Mouse (Mus musculus) stomach, postnatal 0 days (tissue): ENCODE results near the gene Stat2. TPM values are rescaled to one million over a fixed set of nuclear protein-coding genes. Genes with fewer than 3 reads are reported as not detected.

Experiments
- ATAC-seq: fragments of 200-750 bp; cut with Nextera tagmentation; 2 replicates; pipeline ENCODE4 v1.8.0; 2017; ENCODE audit not compliant: low FRiP score, low TSS enrichment
- DNase-seq: peaks from one replicate; pipeline ENCODE4 v3.0.0-alpha.2; 2016; ENCODE audit warnings: low spot score
- H3K27ac ChIP-seq: fragments of 300-500 bp; sonication (generic); replicated peaks from 2 replicates; pipeline ENCODE4 v1.5.1; 2014; ENCODE audit warnings: mild to moderate bottlenecking, control low read depth
- H3K27me3 ChIP-seq: fragments of 300-500 bp; sonication (generic); 2 replicates; pipeline ENCODE4 v1.6.1; 2014; ENCODE audit warnings: low read length; ENCODE audit not compliant: control insufficient read depth, insufficient read depth
- H3K36me3 ChIP-seq: fragments of 300-500 bp; sonication (generic); 2 replicates; pipeline ENCODE4 v1.6.1; 2014; ENCODE audit warnings: low read length, mixed read lengths; ENCODE audit not compliant: control insufficient read depth, insufficient read depth
- H3K4me1 ChIP-seq: fragments of 300-500 bp; sonication (generic); replicated peaks from 2 replicates; pipeline ENCODE4 v1.6.1; 2014; ENCODE audit warnings: antibody characterized with exemption; ENCODE audit not compliant: control insufficient read depth, insufficient read depth
- H3K4me2 ChIP-seq: fragments of 300-500 bp; sonication (generic); replicated peaks from 2 replicates; pipeline ENCODE4 v1.6.1; 2014; ENCODE audit warnings: low read depth, mild to moderate bottlenecking, control low read depth, moderate library complexity
- H3K4me3 ChIP-seq: fragments of 300-500 bp; sonication (generic); 2 replicates; pipeline ENCODE4 v1.5.1; 2014; ENCODE audit warnings: low read depth, low read length, control low read depth
- H3K9ac ChIP-seq: fragments of 300-500 bp; sonication (generic); 2 replicates; pipeline ENCODE4 v1.6.1; 2014; ENCODE audit warnings: mild to moderate bottlenecking, low read length, control low read depth, mixed read lengths
- H3K9me3 ChIP-seq: fragments of 300-500 bp; sonication (generic); 2 replicates; pipeline ENCODE4 v1.6.1; 2016; ENCODE audit warnings: low read length; ENCODE audit not compliant: control insufficient read depth
- CTCF ChIP-seq: IDR thresholded peaks from 2 replicates; pipeline ENCODE4 v1.5.1; 2016; ENCODE audit warnings: antibody characterized with exemption, low read depth, mild to moderate bottlenecking, moderate library complexity
- EP300 ChIP-seq: optimal IDR thresholded peaks from 2 replicates; pipeline ENCODE3; 2016; ENCODE audit warnings: antibody characterized with exemption
- WGBS: fragments of 180-500 bp; shearing (Covaris S2); extraction: QIAGEN DNeasy Blood & Tissue Kit; methylation state at CpG from one replicate; pipeline ENCODE4 v1.1.7; 2014; 5-methylcytosine and 5-hydroxymethylcytosine counted together
- polyA plus RNA-seq: library from polyadenylated mRNA; unstranded; fragments of >200 nt; fragmentation: Nextera tagmentation; extraction: Ambion mirVana; gene quantifications from 2 replicates; pipeline ENCODE4 v1.2.1, GENCODE M21; 2015

Gene Stat2
- 7.8 and 8.6 TPM in 2 replicates for polyA plus RNA-seq

- no peaks in the 10 kb centered on the region for H3K9me3 ChIP-seq
Measured at GRCm38 (mm10) chr10:128270287-128270841, at the start of gene Stat2. Stat2 (plus strand) TSS chr10:128270559.

GRCm38 (mm10) chr10:128221533-128222286 lies 48.6 kb upstream of the Stat2 start:
- ATAC-seq (no peak), DNase-seq (no peak)
- H3K4me1 ChIP-seq: no peaks in the 10 kb centered on the region
- H3K36me3 ChIP-seq: no peaks in the 10 kb centered on the region
- peak; percentile 18; the same call in 1 of the 2 replicates for TF ChIP-seq CTCF
- no peak for TF ChIP-seq EP300
- 55% methylated on average over 16 of the region's 16 CpGs for WGBS
- H3K9ac ChIP-seq: no peak overlapping the region
- H3K9me3 ChIP-seq: no peaks in the 10 kb centered on the region
- no peaks in the 10 kb centered on the region; the same call in 1 of the 2 replicates for H3K27me3 ChIP-seq
- H3K4me3 ChIP-seq: no peak overlapping the region
- H3K4me2 ChIP-seq: no peak overlapping the region
- H3K27ac ChIP-seq: no peak overlapping the region

More at GRCm38 (mm10) chr10:128270287-128270841, at the start of gene Stat2:
- no peaks in the 10 kb centered on the region for H3K36me3 ChIP-seq
- peak within 1 kb of the TSS; percentile 76 for H3K9ac ChIP-seq
- peak within 1 kb of the TSS; percentile 85 for H3K27ac ChIP-seq
- peak within 1 kb of the TSS; percentile 64 for H3K4me2 ChIP-seq
- H3K27me3 ChIP-seq: no peaks in the 10 kb centered on the region
- WGBS: under 1% methylated on average over 42 of the region's 43 CpGs
- peak; percentile 99 for DNase-seq
- ATAC-seq: peak; percentile 99
- no peak for TF ChIP-seq CTCF
- TF ChIP-seq EP300: peak; percentile 84
- H3K4me1 ChIP-seq: no peaks in the 10 kb centered on the region; the same call in 1 of the 2 replicates
- peak within 1 kb of the TSS; percentile 84 for H3K4me3 ChIP-seq

- Histone ChIP-seq H3K4me2 (no peak overlapping the region), H3K4me3 (no peak overlapping the region), H3K9me3 (no peaks in the 10 kb centered on the region), H3K27ac (no peak overlapping the region), H3K36me3 (no peaks in the 10 kb centered on the region), H3K9ac (no peak overlapping the region), H3K27me3 (no peaks in the 10 kb centered on the region; the same call in 1 of the 2 replicates), H3K4me1 (no peaks in the 10 kb centered on the region)
- TF ChIP-seq CTCF (no peak), EP300 (no peak)
- 44% methylated on average over 5 of the region's 5 CpGs for WGBS
- DNase-seq (no peak), ATAC-seq (no peak)
Measured at GRCm38 (mm10) chr10:128225064-128225463, 45.3 kb upstream of the Stat2 start.

- WGBS: 41% methylated on average over 4 of the region's 4 CpGs
- H3K4me3 ChIP-seq: no peak within 1 kb of the TSS
- H3K27me3 ChIP-seq: no peaks in the 10 kb centered on the region; the same call in 1 of the 2 replicates
- TF ChIP-seq CTCF: no peak
- no peak for TF ChIP-seq EP300
- H3K27ac ChIP-seq: no peak within 1 kb of the TSS
- H3K9ac ChIP-seq: no peak within 1 kb of the TSS
- no peaks in the 10 kb centered on the region for H3K9me3 ChIP-seq
- H3K36me3 ChIP-seq: no peaks in the 10 kb centered on the region
- DNase-seq (no peak), ATAC-seq (peak; percentile 21)
- no peaks in the 10 kb centered on the region for H3K4me1 ChIP-seq
- no peak within 1 kb of the TSS for H3K4me2 ChIP-seq
Measured at GRCm38 (mm10) chr10:128225538-128225937, 44.8 kb upstream of the Stat2 start, which contains the start of gene Mip. Mip (plus strand) TSS chr10:128225838.

GRCm38 (mm10) chr10:128227592-128227991 lies 42.8 kb upstream of the Stat2 start:
- Histone ChIP-seq H3K36me3 (no peaks in the 10 kb centered on the region), H3K4me3 (no peak overlapping the region), H3K27ac (no peak overlapping the region), H3K4me2 (no peak overlapping the region), H3K27me3 (no peaks in the 10 kb centered on the region), H3K9me3 (no peaks in the 10 kb centered on the region), H3K4me1 (no peaks in the 10 kb centered on the region), H3K9ac (no peak overlapping the region)
- TF ChIP-seq CTCF: no peak
- TF ChIP-seq EP300: no peak
- 70% methylated on average over 9 of the region's 9 CpGs for WGBS
- ATAC-seq (no peak), DNase-seq (no peak)

- 85% methylated on average over 8 of the region's 8 CpGs for WGBS
- no peak for ATAC-seq
- Histone ChIP-seq H3K27me3 (no peaks in the 10 kb centered on the region), H3K4me3 (no peak overlapping the region), H3K9me3 (no peaks in the 10 kb centered on the region), H3K4me2 (no peak overlapping the region), H3K4me1 (no peaks in the 10 kb centered on the region), H3K36me3 (no peaks in the 10 kb centered on the region), H3K9ac (no peak overlapping the region), H3K27ac (no peak overlapping the region)
- TF ChIP-seq CTCF (no peak), EP300 (no peak)
- DNase-seq: no peak
Measured at GRCm38 (mm10) chr10:128228009-128228408, 42.4 kb upstream of the Stat2 start.
